Mouse (Mus musculus) limb, embryonic 13.5 days (tissue): Measurements from ENCODE around the gene Creb5. TPM values are rescaled to one million over a fixed set of nuclear protein-coding genes. Genes with fewer than 3 reads are reported as not detected.

Experiments
- ATAC-seq: fragments of 200-750 bp; cut with Nextera tagmentation; 2 replicates; pipeline ENCODE4 v1.8.0; 2017; ENCODE audit warnings: low read depth, moderate number of reproducible peaks, moderate TSS enrichment; ENCODE audit not compliant: low FRiP score
- H3K27ac ChIP-seq: fragments of 300-500 bp; sonication (generic); 2 replicates; pipeline ENCODE4 v1.5.1; 2015; ENCODE audit warnings: inconsistent platforms, mild to moderate bottlenecking, moderate library complexity
- H3K27me3 ChIP-seq: fragments of 300-500 bp; sonication (generic); 2 replicates; pipeline ENCODE4 v1.6.1; 2015; ENCODE audit warnings: mild to moderate bottlenecking, inconsistent platforms
- H3K36me3 ChIP-seq: fragments of 300-500 bp; sonication (generic); 2 replicates; pipeline ENCODE4 v1.6.1; 2015; ENCODE audit warnings: inconsistent platforms, mild to moderate bottlenecking, moderate library complexity
- H3K4me1 ChIP-seq: fragments of 300-500 bp; sonication (generic); 2 replicates; pipeline ENCODE4 v1.6.1; 2015; ENCODE audit warnings: inconsistent platforms
- H3K4me2 ChIP-seq: fragments of 300-500 bp; sonication (generic); replicated peaks from 2 replicates; pipeline ENCODE4 v1.6.1; 2015; ENCODE audit warnings: inconsistent platforms, mild to moderate bottlenecking, moderate library complexity
- H3K4me3 ChIP-seq: fragments of 300-500 bp; sonication (generic); 2 replicates; pipeline ENCODE4 v1.5.1; 2015; ENCODE audit warnings: moderate library complexity, mild to moderate bottlenecking, inconsistent platforms
- H3K9ac ChIP-seq: fragments of 300-500 bp; sonication (generic); 2 replicates; pipeline ENCODE4 v1.6.1; 2015; ENCODE audit warnings: mild to moderate bottlenecking, inconsistent platforms
- H3K9me3 ChIP-seq: fragments of 300-500 bp; sonication (generic); 2 replicates; pipeline ENCODE4 v1.6.1; 2016; ENCODE audit warnings: inconsistent platforms
- WGBS: fragments of 180-500 bp; shearing (Covaris S2); methylation state at CpG from one replicate; pipeline ENCODE4 v1.1.7; 2015; 5-methylcytosine and 5-hydroxymethylcytosine counted together
- polyA plus RNA-seq: library from polyadenylated mRNA; unstranded; fragments of >200 nt; fragmentation: Nextera tagmentation; extraction: Ambion mirVana; gene quantifications from 2 replicates; pipeline ENCODE4 v1.2.1, GENCODE M21; 2015

Creb5 gene
- polyA plus RNA-seq, 1 experiment from 2014 or later, result 75.4 TPM

DNA sequence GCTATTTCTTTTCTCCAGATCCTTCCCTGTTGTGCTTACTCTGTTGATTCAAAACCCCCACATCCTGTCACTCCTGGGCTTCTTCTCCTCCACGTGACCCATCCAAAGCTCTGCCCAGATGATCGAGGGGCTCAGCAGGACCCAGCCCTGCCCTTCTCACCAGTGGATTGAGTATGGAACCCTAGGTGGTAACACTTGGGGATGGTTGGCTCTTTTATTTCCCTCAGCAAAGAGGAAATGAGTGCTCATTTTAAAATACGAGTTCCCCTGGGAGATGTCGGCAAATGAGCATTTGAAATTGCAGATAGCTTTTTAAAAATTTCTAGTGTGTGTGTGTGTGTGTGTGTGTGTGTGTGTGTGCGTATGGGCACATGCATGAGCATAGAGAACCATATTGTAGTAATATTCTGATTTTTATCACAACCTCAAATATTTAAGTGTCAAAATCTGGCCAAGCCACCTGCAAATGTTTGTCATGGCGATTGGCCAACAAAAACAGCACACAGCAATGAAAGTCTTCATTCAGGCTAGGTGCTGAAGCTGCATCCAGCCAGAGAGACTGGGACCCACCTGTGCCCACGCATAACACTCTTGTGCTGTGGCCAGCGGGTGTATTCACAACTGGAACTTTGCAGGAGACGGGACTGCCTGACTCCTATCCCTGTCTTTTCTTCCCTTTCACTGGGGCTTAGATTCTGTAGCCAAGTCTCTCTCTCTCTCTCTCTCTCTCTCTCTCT, 162.5 kb downstream of the Creb5 start:
- peaks cover 17% of the 10 kb centered on the region; the same call in 1 of the 2 replicates for H3K36me3 ChIP-seq
- WGBS, result 28% methylated on average over 9 of the region's 9 CpGs
- no peaks in the 10 kb centered on the region for H3K9me3 ChIP-seq
- H3K4me3 ChIP-seq, result no peak overlapping the region
- ATAC-seq, result peak; percentile 55; the same call in 1 of the 2 replicates
- no peak overlapping the region for H3K9ac ChIP-seq
- peak overlapping the region; percentile 85 for H3K27ac ChIP-seq
- peak overlapping the region; percentile 19; the same call in 1 of the 2 replicates for H3K4me2 ChIP-seq
- peaks cover 57% of the 10 kb centered on the region for H3K4me1 ChIP-seq
- no peaks in the 10 kb centered on the region for H3K27me3 ChIP-seq

GRCm38 (mm10) chr6:53450494-53450893, 163.4 kb downstream of the Creb5 start:
- WGBS, result 27% methylated on average over 3 of the region's 3 CpGs
- ATAC-seq, result no peak
- H3K4me2 ChIP-seq, result no peak overlapping the region
- H3K4me1 ChIP-seq, result peaks cover 65% of the 10 kb centered on the region
- no peak overlapping the region for H3K9ac ChIP-seq
- peaks cover 17% of the 10 kb centered on the region; the same call in 1 of the 2 replicates for H3K36me3 ChIP-seq
- no peaks in the 10 kb centered on the region for H3K27me3 ChIP-seq
- H3K9me3 ChIP-seq, result no peaks in the 10 kb centered on the region
- H3K4me3 ChIP-seq, result no peak overlapping the region
- H3K27ac ChIP-seq, result peak overlapping the region; percentile 72

- H3K9ac ChIP-seq, result no peak overlapping the region; the same call in 1 of the 2 replicates
- H3K27ac ChIP-seq, result peak overlapping the region; percentile 91
- no peaks in the 10 kb centered on the region for H3K27me3 ChIP-seq
- 7% methylated on average over 6 of the region's 6 CpGs for WGBS
- peak; percentile 46; the same call in 1 of the 2 replicates for ATAC-seq
- no peaks in the 10 kb centered on the region for H3K9me3 ChIP-seq
- H3K4me3 ChIP-seq, result no peak overlapping the region
- H3K36me3 ChIP-seq, result peaks cover 10% of the 10 kb centered on the region; the same call in 1 of the 2 replicates
- H3K4me2 ChIP-seq, result peak overlapping the region; percentile 24
- H3K4me1 ChIP-seq, result peaks cover 78% of the 10 kb centered on the region
Measured at GRCm38 (mm10) chr6:53452240-53452639, 165.2 kb downstream of the Creb5 start.

- Histone ChIP-seq H3K27ac (peak overlapping the region; percentile 64), H3K27me3 (no peaks in the 10 kb centered on the region), H3K9me3 (no peaks in the 10 kb centered on the region), H3K9ac (no peak overlapping the region), H3K4me3 (no peak overlapping the region), H3K36me3 (peaks cover 10% of the 10 kb centered on the region; the same call in 1 of the 2 replicates), H3K4me2 (no peak overlapping the region), H3K4me1 (peaks cover 83% of the 10 kb centered on the region)
- 55% methylated on average over 4 of the region's 4 CpGs for WGBS
- no peak for ATAC-seq
Measured at GRCm38 (mm10) chr6:53455442-53455841, 168.4 kb downstream of the Creb5 start.

DNA sequence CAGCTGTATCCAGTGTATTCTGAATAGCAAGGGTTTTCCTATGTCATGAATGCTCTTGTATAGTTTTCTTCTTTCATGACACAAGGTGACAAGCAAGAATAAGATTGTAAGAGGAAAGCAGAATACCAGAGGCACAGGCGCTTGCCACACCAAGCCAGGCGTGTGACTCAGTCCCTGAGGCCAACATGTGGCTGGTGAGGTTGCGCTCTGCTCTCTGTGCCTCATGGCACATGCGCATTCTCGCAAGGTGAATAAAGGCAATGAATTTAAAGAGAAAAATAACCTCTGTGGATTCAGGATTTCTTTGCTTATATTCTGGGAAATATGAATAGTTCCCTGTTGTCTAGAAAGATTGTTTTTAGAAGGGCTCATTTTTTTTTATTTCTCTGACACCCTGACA, 169.0 kb downstream of the Creb5 start:
- no peak overlapping the region for H3K9ac ChIP-seq
- no peaks in the 10 kb centered on the region for H3K9me3 ChIP-seq
- no peak overlapping the region for H3K4me3 ChIP-seq
- H3K4me2 ChIP-seq, result no peak overlapping the region
- H3K27me3 ChIP-seq, result no peaks in the 10 kb centered on the region
- no peak for ATAC-seq
- peaks cover 83% of the 10 kb centered on the region for H3K4me1 ChIP-seq
- H3K27ac ChIP-seq, result peak overlapping the region; percentile 69
- peaks cover 10% of the 10 kb centered on the region; the same call in 1 of the 2 replicates for H3K36me3 ChIP-seq
- WGBS, result 60% methylated on average over 5 of the region's 5 CpGs

- no peak overlapping the region for H3K9ac ChIP-seq
- no peaks in the 10 kb centered on the region for H3K27me3 ChIP-seq
- H3K4me3 ChIP-seq, result no peak overlapping the region
- ATAC-seq, result no peak
- no peak overlapping the region for H3K4me2 ChIP-seq
- no peaks in the 10 kb centered on the region for H3K9me3 ChIP-seq
- peak overlapping the region; percentile 63; the same call in 1 of the 2 replicates for H3K27ac ChIP-seq
- 83% methylated on average over 6 of the region's 6 CpGs for WGBS
- peaks cover 81% of the 10 kb centered on the region for H3K4me1 ChIP-seq
- H3K36me3 ChIP-seq, result no peaks in the 10 kb centered on the region
Measured at GRCm38 (mm10) chr6:53459995-53460747, 173.1 kb downstream of the Creb5 start.

GRCm38 (mm10) chr6:53461056-53461455, 174.0 kb downstream of the Creb5 start:
- peaks cover 75% of the 10 kb centered on the region for H3K4me1 ChIP-seq
- WGBS, result 80% methylated on average over 6 of the region's 6 CpGs
- no peaks in the 10 kb centered on the region for H3K27me3 ChIP-seq
- no peak overlapping the region for H3K4me3 ChIP-seq
- peak overlapping the region; percentile 84; the same call in 1 of the 2 replicates for H3K27ac ChIP-seq
- no peak overlapping the region for H3K4me2 ChIP-seq
- no peak for ATAC-seq
- H3K36me3 ChIP-seq, result no peaks in the 10 kb centered on the region
- H3K9me3 ChIP-seq, result no peaks in the 10 kb centered on the region
- no peak overlapping the region for H3K9ac ChIP-seq

- 35% methylated on average over 12 of the region's 12 CpGs for WGBS
- H3K9ac ChIP-seq, result no peak overlapping the region
- peak; percentile 39; the same call in 1 of the 2 replicates for ATAC-seq
- H3K4me2 ChIP-seq, result peak overlapping the region; percentile 19; the same call in 1 of the 2 replicates
- H3K9me3 ChIP-seq, result no peaks in the 10 kb centered on the region
- no peak overlapping the region for H3K4me3 ChIP-seq
- H3K36me3 ChIP-seq, result no peaks in the 10 kb centered on the region
- no peaks in the 10 kb centered on the region for H3K27me3 ChIP-seq
- peak overlapping the region; percentile 84 for H3K27ac ChIP-seq
- H3K4me1 ChIP-seq, result peaks cover 67% of the 10 kb centered on the region
Measured at GRCm38 (mm10) chr6:53461775-53462770, 175.0 kb downstream of the Creb5 start.

GRCm38 (mm10) chr6:53462802-53463201, 175.7 kb downstream of the Creb5 start:
- H3K4me2 ChIP-seq, result peak overlapping the region; percentile 19; the same call in 1 of the 2 replicates
- no peak overlapping the region for H3K4me3 ChIP-seq

GRCm38 (mm10) chr6:53463261-53463813, 176.3 kb downstream of the Creb5 start:
- H3K27me3 ChIP-seq, result no peaks in the 10 kb centered on the region
- 50% methylated on average over 6 of the region's 6 CpGs for WGBS
- H3K27ac ChIP-seq, result peak overlapping the region; percentile 84
- peak; percentile 82 for ATAC-seq
- no peak overlapping the region for H3K9ac ChIP-seq
- no peak overlapping the region for H3K4me3 ChIP-seq
- H3K36me3 ChIP-seq, result no peaks in the 10 kb centered on the region
- H3K9me3 ChIP-seq, result no peaks in the 10 kb centered on the region
- H3K4me1 ChIP-seq, result peaks cover 59% of the 10 kb centered on the region
- no peak overlapping the region for H3K4me2 ChIP-seq

More at GRCm38 (mm10) chr6:53462802-53463201, 175.7 kb downstream of the Creb5 start:
- Histone ChIP-seq H3K4me1 (peaks cover 59% of the 10 kb centered on the region), H3K9me3 (no peaks in the 10 kb centered on the region), H3K27me3 (no peaks in the 10 kb centered on the region), H3K9ac (no peak overlapping the region), H3K36me3 (no peaks in the 10 kb centered on the region), H3K27ac (peak overlapping the region; percentile 84)
- ATAC-seq, result no peak
- 39% methylated on average over 7 of the region's 7 CpGs for WGBS

GRCm38 (mm10) chr6:53469204-53469603, 182.1 kb downstream of the Creb5 start:
- Histone ChIP-seq H3K4me3 (no peak overlapping the region), H3K4me1 (peaks cover 51% of the 10 kb centered on the region), H3K27ac (peak overlapping the region; percentile 93; the same call in 1 of the 2 replicates), H3K9ac (no peak overlapping the region), H3K4me2 (peak overlapping the region; percentile 46), H3K9me3 (no peaks in the 10 kb centered on the region), H3K36me3 (no peaks in the 10 kb centered on the region), H3K27me3 (no peaks in the 10 kb centered on the region)
- WGBS, result 14% methylated on average over 4 of the region's 4 CpGs
- ATAC-seq, result peak; percentile 48; the same call in 1 of the 2 replicates
